Mouse (Mus musculus) cerebellum, postnatal 25 days (tissue): ENCODE measurements around the gene Pex11g.

Experiments used
- DNase-seq, 2 experiments: peaks; one replicate each; pipeline ENCODE4 v3.0.0; 2021; ENCODE audit warnings: mixed read lengths in 2 of 2

The Pex11g gene

DNA sequence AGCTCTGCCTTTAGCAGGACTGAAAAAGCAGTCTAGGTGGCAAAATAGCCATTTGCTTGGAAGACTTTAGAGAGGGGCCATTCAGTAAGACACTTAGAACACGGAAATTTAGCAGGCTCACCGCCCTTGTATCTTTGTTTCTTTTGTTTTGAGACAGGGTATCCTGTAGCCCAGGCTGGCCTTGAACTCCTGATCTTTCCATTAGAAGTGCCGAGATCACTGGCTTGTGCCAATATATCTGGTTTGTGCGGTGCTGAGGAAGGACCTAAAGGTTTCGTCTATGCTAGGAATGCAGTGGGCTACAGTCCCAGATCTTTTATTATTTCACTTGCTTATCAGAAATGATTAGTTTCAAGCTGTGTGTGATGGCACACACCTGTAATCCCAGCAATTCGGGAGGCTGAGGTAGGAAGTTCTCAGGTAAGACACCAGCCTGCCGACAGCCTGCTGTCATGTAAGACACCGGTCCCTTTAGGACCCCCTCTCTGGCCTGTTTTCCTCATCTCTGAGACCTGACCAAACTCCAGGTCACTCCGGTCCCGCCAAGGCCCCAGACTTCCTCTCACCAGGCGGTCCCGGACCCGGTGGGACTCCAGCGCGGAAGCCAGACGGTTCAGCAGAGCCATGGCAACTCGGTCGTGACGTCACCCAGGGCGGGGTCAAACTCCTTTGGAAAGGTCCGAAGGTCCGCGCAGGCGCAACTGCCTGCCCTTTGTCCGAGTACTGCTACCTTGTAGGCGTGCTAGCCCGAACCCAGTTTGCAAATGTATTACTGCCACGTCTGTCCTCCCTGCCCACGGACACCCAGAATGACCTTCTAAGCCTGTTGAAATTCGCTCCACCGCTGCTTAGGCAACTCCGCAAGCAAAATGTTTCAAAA is at the start of gene Pex11g:
TSS of gene Pex11g (minus strand) at position 675 of the 880 bp plus-strand sequence.
- DNase-seq = peak; percentile 96 to 99

DNA sequence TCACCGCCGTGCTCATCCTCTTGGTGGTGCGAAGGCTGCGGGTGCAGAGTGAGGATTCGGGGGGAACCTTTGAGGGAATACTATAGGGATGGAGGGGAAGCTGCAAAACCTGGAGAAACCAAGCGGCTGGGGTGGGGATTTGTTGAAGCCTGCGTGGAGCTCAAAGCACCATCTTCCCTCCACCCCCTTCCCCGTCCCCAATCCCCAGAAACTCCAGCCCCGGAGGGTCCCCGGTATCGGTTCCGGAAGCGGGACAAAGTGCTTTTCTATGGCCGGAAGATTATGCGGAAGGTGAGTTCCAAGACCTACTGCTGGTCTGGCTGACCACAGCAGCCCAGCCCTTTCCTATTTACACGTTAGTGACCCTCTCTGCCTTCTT is 49.6 kb upstream of the Pex11g start:
- DNase-seq = no peak

DNA sequence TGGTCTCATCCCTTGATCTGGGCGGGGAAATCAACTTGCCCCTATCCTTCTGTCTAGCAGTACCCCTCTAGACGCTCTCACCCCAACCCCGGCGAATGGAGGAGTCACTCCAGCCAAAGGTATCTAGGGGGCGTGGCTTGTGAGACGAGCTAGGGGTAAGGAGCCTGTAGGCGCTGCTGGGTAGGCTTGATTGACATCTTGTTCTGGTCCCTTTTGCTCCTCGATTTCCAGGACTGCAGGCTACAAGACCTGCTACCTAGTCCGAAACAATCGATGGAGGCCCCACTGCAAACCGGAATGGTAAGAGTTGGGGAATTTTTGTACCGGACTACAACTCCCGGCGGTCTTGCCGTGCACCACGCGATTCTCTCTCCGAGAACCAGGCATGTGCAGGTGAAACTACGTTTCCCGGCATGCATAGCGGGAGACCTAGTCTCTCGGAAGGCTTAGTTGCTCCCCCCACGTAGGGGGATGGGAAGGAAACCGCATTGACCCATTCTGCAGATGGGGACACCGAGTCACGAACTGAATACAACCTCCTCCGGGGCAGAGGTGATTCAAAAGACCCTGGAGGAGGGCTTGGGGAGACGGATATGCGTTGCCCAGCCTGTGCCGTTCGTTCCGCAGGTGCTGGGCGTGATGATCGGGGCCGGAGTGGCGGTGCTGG is 49.1 kb upstream of the Pex11g start:
- peak; percentile 96 to 97 for DNase-seq

DNA sequence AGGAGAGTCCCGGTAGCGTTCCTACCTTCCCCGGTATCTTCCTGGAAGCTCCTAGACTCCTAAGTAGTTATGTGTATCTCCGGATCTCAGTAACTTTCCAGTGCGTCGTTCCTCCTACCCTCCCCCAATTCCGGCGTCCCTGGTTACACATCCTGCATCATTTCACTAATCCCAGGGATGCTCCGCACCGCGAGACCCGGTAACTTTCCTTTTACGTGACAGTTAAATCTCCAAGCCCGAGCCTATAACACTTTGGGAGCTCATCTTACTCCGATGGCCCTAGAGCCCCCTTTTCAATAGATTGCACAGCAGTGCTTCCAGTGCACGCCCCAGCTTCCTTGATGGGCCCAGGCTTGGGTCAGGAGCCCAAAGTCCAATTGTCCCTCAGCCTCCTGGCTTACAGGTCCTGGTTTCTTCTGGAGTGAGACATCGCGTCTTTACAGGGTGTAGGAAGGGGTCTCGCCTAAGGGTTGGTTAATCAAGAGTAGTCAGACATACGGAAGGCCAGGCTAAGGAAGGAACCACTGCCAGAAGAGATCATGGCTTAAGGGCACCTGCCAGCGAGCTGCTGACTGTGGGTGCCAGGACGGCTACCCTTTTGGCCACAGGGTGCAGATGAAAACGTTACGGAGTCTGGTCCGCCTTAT is 48.4 kb upstream of the Pex11g start:
- peak in 1 of 2 experiments; percentile 53 for DNase-seq

DNA sequence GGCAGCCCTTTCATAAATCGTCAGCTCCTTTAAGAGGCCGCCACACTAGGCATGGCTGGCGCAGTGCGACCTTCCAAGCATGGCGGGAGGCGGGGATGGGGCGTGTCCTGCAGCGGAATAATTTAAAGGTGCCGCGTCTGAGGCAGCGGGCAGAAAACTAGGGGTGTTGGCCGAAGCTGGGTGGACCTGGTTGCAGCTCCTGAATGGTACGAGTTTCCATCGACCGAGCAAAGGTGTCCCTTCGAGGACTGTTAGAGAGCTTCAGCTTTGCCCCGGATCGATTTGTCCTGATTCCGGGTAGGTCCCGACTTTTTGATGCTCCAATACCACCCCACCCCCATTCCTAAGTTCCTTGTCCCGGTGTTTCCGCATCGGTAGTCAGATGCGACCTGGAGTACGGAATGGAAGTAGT is 47.8 kb upstream of the Pex11g start, which contains the start of gene Pnpla6:
TSS of gene Pnpla6 (plus strand) at position 125 of the 412 bp plus-strand sequence.
- DNase-seq = peak; percentile 93 to 95

DNA sequence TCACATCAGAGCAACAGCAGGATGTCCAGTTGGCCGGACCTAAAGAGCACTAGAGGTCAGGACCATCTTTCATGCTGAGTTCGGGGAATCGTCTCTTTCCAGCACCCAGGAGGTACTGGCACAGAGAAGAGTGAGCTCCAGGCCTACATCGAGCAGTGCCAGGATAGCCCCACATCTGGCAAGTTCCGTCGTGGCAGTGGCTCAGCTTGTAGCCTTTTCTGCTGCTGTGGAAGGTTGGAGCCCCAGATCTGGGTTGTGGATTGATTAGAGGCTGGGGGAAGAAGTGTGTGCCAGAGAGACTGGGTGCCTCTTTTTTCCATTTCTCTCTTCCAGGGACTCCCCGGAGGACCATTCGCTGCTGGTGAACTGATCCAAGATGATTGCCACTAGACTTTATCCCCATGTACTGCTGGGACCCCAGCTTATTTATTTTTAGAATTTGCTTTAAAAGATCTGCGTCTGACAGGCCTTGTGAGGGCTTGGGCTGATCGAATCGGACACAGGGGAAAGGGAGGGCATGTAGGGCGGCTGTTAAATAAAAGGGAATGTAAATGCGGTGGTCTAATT is 47.3 kb upstream of the Pex11g start:
- peak; percentile 29 to 35 for DNase-seq

DNA sequence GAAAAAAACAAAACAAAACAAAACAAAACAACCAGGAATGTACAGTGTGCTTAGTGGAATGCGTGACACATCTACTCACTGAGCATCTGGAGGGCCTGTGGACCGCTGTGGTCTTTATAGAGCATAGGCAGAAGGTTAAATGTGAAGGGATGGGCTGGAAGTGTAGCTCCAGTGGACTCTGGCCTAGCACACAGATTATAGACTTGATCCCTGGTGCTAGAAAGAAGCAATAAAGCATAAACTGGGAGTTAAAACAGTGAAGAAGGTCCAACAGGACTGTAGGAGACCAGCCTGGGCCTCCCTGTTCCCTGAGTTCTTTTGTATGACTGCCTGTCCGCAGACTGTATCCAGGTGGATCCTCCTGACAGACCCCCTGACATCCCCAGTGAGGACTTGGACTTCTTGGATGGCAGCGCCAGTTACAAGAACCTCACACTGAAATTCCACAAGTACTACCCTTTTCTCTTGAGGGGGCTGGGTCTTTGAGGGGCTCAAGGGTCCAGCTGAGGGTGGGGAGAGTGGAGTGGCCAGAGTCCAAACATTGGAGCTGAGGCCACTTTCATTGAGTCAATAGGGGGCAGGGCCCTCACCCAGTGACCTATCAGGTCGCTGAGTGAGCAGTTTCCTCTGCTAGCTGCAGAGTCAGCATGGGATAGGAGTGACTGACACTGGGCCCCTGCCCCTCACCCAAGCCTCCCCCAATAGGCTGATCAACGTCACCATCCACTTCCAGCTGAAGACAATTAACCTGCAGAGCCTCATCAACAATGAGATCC is 40.7 kb upstream of the Pex11g start:
- DNase-seq = no peak

DNA sequence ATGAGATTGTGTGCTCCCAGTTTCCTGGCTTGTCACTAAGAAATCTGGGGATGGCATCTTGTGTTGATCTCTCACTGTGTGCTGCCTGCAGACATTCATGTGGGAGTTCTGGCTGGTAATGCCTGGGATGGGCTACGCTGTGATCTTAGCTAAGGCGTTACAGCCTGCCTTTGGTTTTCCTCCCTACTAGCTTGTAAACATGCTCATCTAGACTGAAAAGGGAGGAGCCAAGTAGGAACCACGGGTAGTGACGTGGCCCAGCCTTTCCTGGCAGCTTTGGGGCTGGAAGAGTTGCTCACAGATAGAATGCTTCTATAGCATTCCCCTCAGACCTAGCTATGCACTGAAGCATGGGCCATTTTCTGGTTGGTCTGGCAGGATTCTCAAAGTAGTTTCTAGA is 34.7 kb upstream of the Pex11g start:
- DNase-seq = no peak

DNA sequence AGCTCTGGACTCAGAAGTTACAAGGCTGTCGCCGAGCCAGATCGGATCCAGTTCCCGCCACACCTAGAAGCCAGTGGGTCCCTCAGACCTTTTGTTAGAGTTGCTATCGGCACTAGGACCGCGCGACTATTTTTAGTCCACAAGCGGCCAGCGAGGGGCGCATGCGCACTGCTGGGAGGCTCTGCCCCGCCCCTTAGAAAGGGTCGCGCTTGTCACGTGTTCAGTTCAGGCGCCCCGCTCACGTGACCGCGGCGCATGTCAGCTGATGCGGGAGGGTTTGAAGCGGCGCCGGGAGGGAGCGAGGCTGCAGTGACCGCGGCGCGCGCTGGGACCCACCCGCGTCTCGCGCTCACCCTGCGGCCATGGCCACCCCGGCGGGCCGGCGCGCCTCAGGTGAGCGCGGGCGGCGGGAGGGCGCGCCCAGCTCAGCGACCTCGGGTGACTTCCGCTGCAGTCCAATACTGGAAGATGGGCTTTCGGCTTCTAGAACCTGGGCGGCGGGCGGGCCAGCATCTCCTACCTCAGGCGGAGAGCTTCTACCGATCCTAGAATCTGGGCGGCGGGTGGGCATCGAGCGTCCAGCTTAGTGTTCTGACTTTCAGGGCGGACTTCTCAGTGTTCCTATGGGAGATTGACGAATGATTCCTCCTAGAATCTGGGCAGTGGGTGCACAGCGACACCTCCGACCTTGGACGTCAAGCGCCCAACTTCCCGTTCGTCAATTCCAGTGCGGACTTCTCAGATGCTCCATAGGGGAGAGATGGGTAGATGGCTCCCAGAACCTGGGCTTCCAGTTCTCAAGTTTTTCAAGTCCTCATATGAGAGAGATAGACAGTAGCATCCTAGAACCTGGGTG is 33.0 kb upstream of the Pex11g start, which contains the start of gene Mcoln1:
TSS of gene Mcoln1 (plus strand) at position 223 of the 856 bp plus-strand sequence.
- DNase-seq = peak; percentile 99

DNA sequence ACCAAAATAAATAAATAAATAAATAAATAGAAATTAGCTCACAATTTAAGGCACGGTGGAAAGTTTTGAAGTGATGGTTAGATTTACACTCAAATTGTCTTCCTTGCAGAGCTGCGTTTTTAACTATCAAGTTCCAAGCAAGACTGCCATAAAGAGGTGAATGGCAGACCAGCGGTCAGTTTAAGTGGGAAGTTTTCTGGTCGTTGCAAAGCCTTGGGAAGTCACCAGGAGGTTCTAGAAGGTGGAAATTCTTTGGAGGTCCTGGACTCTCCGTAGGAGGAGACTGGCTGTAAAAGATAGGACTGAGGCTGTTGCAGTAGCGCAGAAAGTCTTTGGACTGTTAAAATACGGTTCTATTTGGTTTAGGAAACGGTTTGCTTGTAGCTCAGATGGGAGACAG is 32.3 kb upstream of the Pex11g start:
- peak in 1 of 2 experiments; percentile 26 for DNase-seq

DNA sequence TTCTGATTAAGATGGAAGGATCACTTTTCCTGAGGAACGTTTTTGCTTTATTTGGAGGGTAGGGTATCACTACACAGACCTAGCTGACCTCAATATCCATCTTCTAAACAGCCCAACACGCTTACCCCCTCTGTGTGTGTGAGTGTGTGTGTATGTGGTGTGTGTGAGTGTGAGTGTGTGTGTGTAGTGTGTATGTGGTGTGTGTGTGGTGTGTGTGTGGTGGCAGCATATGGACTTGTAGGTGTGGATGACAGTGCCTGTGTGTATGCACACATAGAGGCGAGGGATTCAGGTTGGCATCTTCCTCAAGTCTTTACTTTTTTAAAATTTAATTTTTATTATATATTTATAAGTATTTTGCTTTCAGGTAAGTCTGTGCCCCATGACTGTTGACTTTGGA is 31.1 kb upstream of the Pex11g start:
- DNase-seq = no peak

DNA sequence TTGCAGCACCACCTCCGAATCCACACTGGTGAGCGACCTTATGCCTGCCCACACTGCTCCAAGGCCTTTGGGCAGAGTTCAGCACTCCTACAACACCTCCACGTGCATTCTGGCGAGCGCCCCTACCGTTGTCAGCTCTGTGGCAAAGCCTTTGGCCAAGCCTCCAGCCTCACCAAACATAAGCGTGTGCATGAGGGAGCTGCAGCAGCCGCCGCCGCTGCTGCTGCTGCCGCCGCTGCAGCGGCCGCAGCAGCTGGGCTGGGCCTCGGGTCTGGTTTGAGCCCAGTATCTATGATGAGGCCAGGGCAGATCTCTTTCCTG is 28.9 kb upstream of the Pex11g start:
- no peak for DNase-seq

DNA sequence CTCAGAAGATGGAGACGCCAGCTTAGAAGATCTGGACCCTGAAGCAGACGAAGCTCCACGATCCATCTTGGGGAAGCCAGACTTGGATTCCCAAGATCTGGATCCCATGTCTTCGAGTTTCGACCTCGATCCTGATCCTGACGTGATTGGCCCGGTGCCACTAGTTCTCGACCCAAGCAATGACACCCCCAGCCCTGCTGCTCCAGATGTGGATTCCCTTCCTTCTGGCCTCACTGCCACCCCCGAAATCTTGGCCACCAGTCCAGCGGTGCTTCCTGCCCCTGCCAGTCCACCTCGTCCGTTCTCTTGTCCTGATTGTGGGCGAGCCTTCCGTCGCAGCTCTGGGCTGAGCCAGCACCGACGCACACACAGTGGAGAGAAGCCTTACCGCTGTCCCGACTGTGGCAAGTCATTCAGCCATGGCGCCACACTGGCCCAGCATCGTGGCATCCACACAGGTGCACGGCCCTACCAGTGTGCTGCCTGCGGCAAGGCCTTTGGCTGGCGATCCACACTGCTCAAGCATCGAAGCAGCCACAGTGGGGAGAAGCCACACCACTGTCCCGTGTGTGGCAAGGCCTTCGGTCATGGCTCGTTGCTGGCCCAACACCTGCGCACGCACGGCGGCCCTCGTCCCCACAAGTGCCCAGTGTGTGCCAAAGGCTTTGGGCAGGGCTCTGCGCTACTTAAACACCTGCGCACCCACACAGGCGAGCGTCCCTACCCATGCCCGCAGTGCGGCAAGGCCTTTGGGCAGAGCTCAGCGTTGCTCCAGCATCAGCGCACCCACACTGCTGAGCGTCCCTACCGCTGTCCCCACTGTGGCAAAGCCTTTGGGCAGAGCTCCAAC is 28.3 kb upstream of the Pex11g start:
- DNase-seq = peak in 1 of 2 experiments; percentile 34

DNA sequence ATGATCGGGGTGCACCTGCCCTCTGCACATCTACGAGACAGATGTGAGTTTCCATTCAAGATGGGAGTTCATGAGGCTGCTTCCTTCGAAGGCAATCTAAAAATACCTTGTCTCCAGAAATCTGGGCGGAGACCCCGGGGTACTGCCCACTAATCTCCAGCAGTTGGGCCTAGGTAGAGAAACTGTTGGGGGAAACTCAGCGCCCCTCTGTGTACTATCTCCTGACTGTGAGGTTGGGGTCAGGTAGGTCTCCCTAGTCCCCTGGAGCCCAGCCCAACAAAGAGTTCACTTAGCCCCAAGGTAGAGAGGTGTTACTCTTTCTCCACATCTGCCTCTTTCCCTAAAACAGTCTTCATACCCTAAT is 26.3 kb upstream of the Pex11g start:
- no peak for DNase-seq

DNA sequence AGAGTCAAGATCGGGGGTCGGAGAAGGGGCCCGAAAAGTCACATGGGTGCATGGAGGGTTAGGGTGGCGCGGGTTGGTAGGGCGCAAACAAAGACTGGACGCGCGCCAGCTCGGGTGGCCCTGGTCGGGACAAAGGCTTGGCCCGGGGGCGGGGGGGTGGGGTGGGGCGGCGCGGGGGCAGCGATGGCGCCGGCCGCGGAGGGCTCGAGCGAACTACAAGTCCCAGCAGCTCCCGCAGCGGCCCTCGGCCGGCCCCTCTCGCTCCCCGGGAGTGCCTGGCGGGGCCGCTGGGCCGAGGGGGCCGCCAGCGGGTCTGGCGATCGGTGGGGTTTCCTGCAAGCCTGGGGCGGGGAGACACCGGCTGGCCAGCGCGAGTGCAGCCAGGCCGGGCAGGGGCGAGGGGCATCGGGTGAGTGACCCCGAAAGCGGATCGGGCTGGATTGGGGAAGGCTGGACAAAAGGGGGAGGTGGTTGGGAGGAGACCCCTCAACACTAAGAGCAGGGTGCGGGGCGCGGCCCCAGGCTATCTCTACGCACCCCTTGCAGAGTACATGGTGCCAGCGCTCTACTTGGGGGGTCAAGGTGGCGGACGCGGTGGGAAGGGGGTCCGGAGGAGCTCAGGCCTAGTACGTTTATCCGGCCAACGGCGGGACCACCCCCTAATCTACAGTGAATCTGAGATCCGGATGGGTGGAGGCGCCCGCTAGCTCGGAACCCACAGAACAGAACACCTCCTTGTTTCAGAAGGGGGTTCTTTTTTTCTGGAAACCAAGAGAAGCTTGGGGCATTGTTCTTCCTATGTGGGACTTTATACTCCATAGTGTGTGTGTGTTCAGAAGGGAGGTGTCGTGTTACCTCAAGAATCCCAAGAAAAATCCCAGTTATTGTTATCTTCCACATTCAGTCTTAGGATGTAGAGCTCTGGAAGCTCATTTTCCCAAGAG is 25.7 kb upstream of the Pex11g start, which contains the start of gene Zfp358:
TSS of gene Zfp358 (plus strand) at position 238 of the 944 bp plus-strand sequence.
- peak; percentile 80 to 88 for DNase-seq

DNA sequence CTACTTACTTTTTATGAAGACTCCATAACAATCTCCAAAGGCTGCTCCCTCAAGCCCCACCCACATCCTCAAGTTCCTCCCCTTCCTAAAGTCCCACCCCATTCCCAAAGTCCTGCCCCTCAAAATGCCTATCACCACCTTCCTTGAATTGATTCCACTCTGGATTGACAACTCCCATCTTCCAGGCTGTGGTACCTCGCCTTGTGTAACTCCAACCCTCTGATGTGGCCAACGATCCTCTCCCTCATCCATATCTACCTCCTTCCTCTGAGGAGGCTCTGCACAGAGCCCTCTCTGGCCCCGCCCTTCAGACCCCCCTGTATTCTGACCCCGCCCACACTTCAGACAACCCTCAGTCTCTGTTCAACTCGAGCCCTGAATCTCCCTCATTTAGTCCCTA is 17.7 kb upstream of the Pex11g start:
- no peak for DNase-seq

DNA sequence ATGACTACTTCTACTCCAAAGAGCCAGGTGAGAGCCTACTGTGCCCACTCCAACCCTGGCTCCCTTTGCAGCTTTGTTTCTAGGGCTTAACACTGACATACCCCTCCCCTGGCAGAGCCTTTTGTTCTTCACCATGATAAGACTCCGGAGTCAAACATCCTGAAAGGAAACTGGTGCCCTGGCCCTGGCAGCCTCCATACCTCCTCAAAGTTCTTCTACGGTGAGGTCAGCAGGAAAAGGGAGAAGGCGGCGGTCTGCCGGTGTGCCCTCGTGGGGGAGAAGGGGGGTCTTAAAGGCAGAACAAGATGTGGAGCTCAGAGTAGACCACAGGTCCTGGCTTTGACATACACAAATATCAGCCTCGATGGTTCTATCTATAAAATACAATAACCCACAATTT is 16.1 kb upstream of the Pex11g start:
- DNase-seq = no peak

DNA sequence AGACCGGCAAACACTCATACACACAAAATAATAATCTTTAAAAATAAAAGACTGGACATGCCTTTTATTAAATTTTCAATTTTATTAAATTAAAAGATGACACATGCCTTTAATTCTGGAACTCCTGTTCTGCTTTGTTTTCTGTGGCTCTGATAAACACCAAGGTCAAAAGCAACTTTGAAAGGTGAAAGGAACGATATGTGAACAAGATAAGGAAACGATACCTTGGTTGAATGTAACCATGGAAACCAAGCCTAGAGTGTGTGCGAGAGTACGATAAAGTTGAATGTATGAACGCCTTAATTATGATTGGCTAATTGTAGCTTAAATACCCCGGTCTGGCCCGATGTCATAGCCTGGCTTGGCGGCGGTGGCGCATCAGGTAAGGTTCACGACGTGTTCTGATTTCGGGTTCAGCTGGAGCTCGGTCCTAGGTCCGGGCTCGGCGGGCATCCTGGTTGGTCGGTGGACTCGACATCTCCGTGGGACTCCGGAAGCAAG is 14.8 kb upstream of the Pex11g start:
- DNase-seq = no peak

DNA sequence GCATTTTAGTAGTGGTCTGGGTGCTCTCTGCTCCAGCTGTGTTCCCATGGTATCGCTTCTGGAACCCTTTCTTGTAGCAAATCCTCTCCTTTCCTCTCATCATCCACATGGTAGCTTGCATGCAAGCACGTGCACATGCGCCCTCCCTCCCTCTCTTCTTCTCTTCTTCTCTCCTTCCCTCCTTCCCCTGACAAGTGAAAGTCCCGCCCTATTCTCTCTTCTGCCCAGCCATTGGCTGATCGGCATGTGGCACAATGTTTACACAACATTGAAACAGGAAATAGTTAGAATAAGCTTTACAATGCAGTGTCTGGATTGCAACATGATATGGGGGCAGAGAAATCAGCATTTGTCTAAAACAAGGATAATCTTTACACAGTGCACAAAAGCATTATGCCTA is 14.1 kb upstream of the Pex11g start:
- DNase-seq = no peak
